Mouse (Mus musculus): ENCODE results near the gene Myh11.
"Not testable (repeated sequence)": the region's sequence is repeated elsewhere in the genome, so short reads cannot be mapped to it uniquely, and the experiment has no call there.

Gene Myh11

GRCm38 (mm10) chr16:14162988-14163416 lies 128.2 kb downstream of the Myh11 start, which contains the start of the genes Nde1 and Marf1:
TSS of gene Nde1 (plus strand) at chr16:14163275.
TSS of gene Marf1 (minus strand) at chr16:14163351.
- peak; percentile 79 to 80 for DNase-seq

GRCm38 (mm10) chr16:14160941-14161340 lies 130.2 kb downstream of the Myh11 start:
- DNase-seq: no peak

- DNase-seq: peak; percentile 84 to 85
These were observed 131.4 kb downstream of the Myh11 start for GRCm38 (mm10) chr16:14159746-14160131.

GRCm38 (mm10) chr16:14158936-14159745 lies 132.0 kb downstream of the Myh11 start:
- peak; percentile 97 to 100 for DNase-seq

GRCm38 (mm10) chr16:14158536-14158935 lies 132.6 kb downstream of the Myh11 start:
- DNase-seq: no peak

GRCm38 (mm10) chr16:14156312-14156711 lies 134.9 kb downstream of the Myh11 start:
- no peak for DNase-seq

GRCm38 (mm10) chr16:14155638-14156037 lies 135.5 kb downstream of the Myh11 start:
- DNase-seq: not testable (repeated sequence)

GRCm38 (mm10) chr16:14151718-14152117 lies 139.5 kb downstream of the Myh11 start:
- DNase-seq: no peak

- no peak for DNase-seq
These were observed 143.5 kb downstream of the Myh11 start for GRCm38 (mm10) chr16:14147712-14148111.
